Mouse (Mus musculus): Measurements from ENCODE around the gene Tgfbrap1. TPM values are rescaled to one million over a fixed set of nuclear protein-coding genes. Genes with fewer than 3 reads are reported as not detected.

Tgfbrap1 gene
- polyA plus RNA-seq (2015; fragmentation: Nextera tagmentation; extraction: Ambion mirVana), result 16.0 and 16.4 TPM in 2 replicates

- ATAC-seq (ENCODE audit: low FRiP score), result peak; percentile 97
- Histone ChIP-seq H3K27me3 (no peaks in the 10 kb centered on the region), H3K36me3 (peaks cover 18% of the 10 kb centered on the region), H3K9ac (peak within 1 kb of the TSS; percentile 96), H3K4me2 (peak within 1 kb of the TSS; percentile 90), H3K4me1 (replicated peaks) (peaks cover 34% of the 10 kb centered on the region), H3K9me3 (no peaks in the 10 kb centered on the region), H3K27ac (peak within 1 kb of the TSS; percentile 99), H3K4me3 (peak within 1 kb of the TSS; percentile 93)
- WGBS, result under 1% methylated on average over 57 of the region's 57 CpGs
Observed at GRCm38 (mm10) chr1:43098031-43098984, at the start of gene Tgfbrap1, which contains the start of gene AI597479. Gene Tgfbrap1, minus strand, starts transcription at chr1:43098637. Gene AI597479, plus strand, starts transcription at chr1:43098710.

GRCm38 (mm10) chr1:43147474-43147873 lies 49.0 kb upstream of the Tgfbrap1 start:
- no peak overlapping the region for H3K9ac ChIP-seq
- H3K27me3 ChIP-seq, result no peaks in the 10 kb centered on the region
- 0 out of 2 replicates have a peak, but pooled peaks cover 2% of the 10 kb centered on the region for H3K36me3 ChIP-seq
- H3K4me1 ChIP-seq (replicated peaks), result no peaks in the 10 kb centered on the region
- H3K4me3 ChIP-seq, result no peak overlapping the region
- no peak overlapping the region for H3K27ac ChIP-seq
- WGBS, result 71% methylated on average over 2 of the region's 2 CpGs
- no peak for ATAC-seq (ENCODE audit: low FRiP score)
- H3K9me3 ChIP-seq, result no peaks in the 10 kb centered on the region
- H3K4me2 ChIP-seq, result no peak overlapping the region

GRCm38 (mm10) chr1:43145388-43145787 lies 47.0 kb upstream of the Tgfbrap1 start:
- no peak overlapping the region for H3K27ac ChIP-seq
- 90% methylated on average over 6 of the region's 6 CpGs for WGBS
- no peak overlapping the region for H3K4me3 ChIP-seq
- no peaks in the 10 kb centered on the region for H3K4me1 ChIP-seq (replicated peaks)
- H3K9ac ChIP-seq, result no peak overlapping the region
- ATAC-seq (ENCODE audit: low FRiP score), result no peak
- H3K27me3 ChIP-seq, result no peaks in the 10 kb centered on the region
- H3K4me2 ChIP-seq, result no peak overlapping the region
- H3K36me3 ChIP-seq, result no peaks in the 10 kb centered on the region
- H3K9me3 ChIP-seq, result no peaks in the 10 kb centered on the region

GRCm38 (mm10) chr1:43144338-43144906 lies 46.0 kb upstream of the Tgfbrap1 start:
- Histone ChIP-seq H3K4me3 (no peak overlapping the region), H3K4me1 (replicated peaks) (no peaks in the 10 kb centered on the region), H3K27me3 (no peaks in the 10 kb centered on the region), H3K27ac (no peak overlapping the region), H3K36me3 (no peaks in the 10 kb centered on the region), H3K9ac (no peak overlapping the region), H3K9me3 (no peaks in the 10 kb centered on the region), H3K4me2 (no peak overlapping the region)
- ATAC-seq (ENCODE audit: low FRiP score), result no peak
- WGBS, result 89% methylated on average over 8 of the region's 8 CpGs

- 96% methylated on average over 4 of the region's 4 CpGs for WGBS
- Histone ChIP-seq H3K4me1 (replicated peaks) (no peaks in the 10 kb centered on the region), H3K9ac (no peak overlapping the region), H3K4me2 (no peak overlapping the region), H3K4me3 (no peak overlapping the region), H3K27me3 (no peaks in the 10 kb centered on the region), H3K27ac (no peak overlapping the region), H3K36me3 (no peaks in the 10 kb centered on the region), H3K9me3 (no peaks in the 10 kb centered on the region)
- no peak for ATAC-seq (ENCODE audit: low FRiP score)
Observed at GRCm38 (mm10) chr1:43143791-43144190, 45.4 kb upstream of the Tgfbrap1 start.

- Histone ChIP-seq H3K4me2 (no peak overlapping the region), H3K9me3 (no peaks in the 10 kb centered on the region), H3K36me3 (no peaks in the 10 kb centered on the region), H3K4me1 (replicated peaks) (no peaks in the 10 kb centered on the region), H3K4me3 (no peak overlapping the region), H3K9ac (no peak overlapping the region), H3K27ac (no peak overlapping the region), H3K27me3 (no peaks in the 10 kb centered on the region)
- ATAC-seq (ENCODE audit: low FRiP score), result no peak
- WGBS, result 90% methylated on average over 4 of the region's 4 CpGs
Observed at GRCm38 (mm10) chr1:43143284-43143683, 44.8 kb upstream of the Tgfbrap1 start.

GRCm38 (mm10) chr1:43142849-43143248 lies 44.4 kb upstream of the Tgfbrap1 start:
- Histone ChIP-seq H3K4me1 (replicated peaks) (no peaks in the 10 kb centered on the region), H3K4me2 (no peak overlapping the region), H3K9me3 (no peaks in the 10 kb centered on the region), H3K9ac (no peak overlapping the region), H3K27me3 (no peaks in the 10 kb centered on the region), H3K27ac (no peak overlapping the region), H3K36me3 (no peaks in the 10 kb centered on the region), H3K4me3 (no peak overlapping the region)
- no peak for ATAC-seq (ENCODE audit: low FRiP score)
- WGBS, result 76% methylated on average over 6 of the region's 6 CpGs

GRCm38 (mm10) chr1:43141555-43141961 lies 43.1 kb upstream of the Tgfbrap1 start:
- Histone ChIP-seq H3K36me3 (peaks cover 2% of the 10 kb centered on the region; the same call in 1 of the 2 replicates), H3K9me3 (no peaks in the 10 kb centered on the region), H3K4me2 (no peak overlapping the region), H3K9ac (no peak overlapping the region), H3K4me1 (replicated peaks) (no peaks in the 10 kb centered on the region), H3K27me3 (no peaks in the 10 kb centered on the region), H3K27ac (no peak overlapping the region), H3K4me3 (no peak overlapping the region)
- WGBS, result 83% methylated on average over 11 of the region's 11 CpGs
- ATAC-seq (ENCODE audit: low FRiP score), result no peak

- 55% methylated on average over 8 of the region's 8 CpGs for whole genome bisulfite sequencing
- no peaks in the 10 kb centered on the region for H3K9me3 ChIP-seq
- no peaks in the 10 kb centered on the region for H3K27me3 ChIP-seq
Observed at GRCm38 (mm10) chr1:43139587-43140266, 41.3 kb upstream of the Tgfbrap1 start.

GRCm38 (mm10) chr1:43138268-43138812 lies 39.9 kb upstream of the Tgfbrap1 start:
- H3K27ac ChIP-seq, result no peak overlapping the region
- no peak overlapping the region for H3K4me3 ChIP-seq
- H3K4me1 ChIP-seq (replicated peaks), result no peaks in the 10 kb centered on the region
- H3K9me3 ChIP-seq, result no peaks in the 10 kb centered on the region
- H3K36me3 ChIP-seq, result peaks cover 5% of the 10 kb centered on the region; the same call in 1 of the 2 replicates
- no peak overlapping the region for H3K9ac ChIP-seq
- WGBS, result 71% methylated on average over 15 of the region's 15 CpGs
- H3K27me3 ChIP-seq, result no peaks in the 10 kb centered on the region
- H3K4me2 ChIP-seq, result no peak overlapping the region
- ATAC-seq (ENCODE audit: low FRiP score), result no peak

More at GRCm38 (mm10) chr1:43139587-43140266, 41.3 kb upstream of the Tgfbrap1 start:
- H3K9ac ChIP-seq, result no peak overlapping the region
- H3K4me2 ChIP-seq, result no peak overlapping the region
- no peak overlapping the region for H3K27ac ChIP-seq
- H3K36me3 ChIP-seq, result peaks cover 5% of the 10 kb centered on the region; the same call in 1 of the 2 replicates
- peak; percentile 83 for ATAC-seq (ENCODE audit: low FRiP score)
- no peak overlapping the region for H3K4me3 ChIP-seq
- no peaks in the 10 kb centered on the region for H3K4me1 ChIP-seq (replicated peaks)

- Histone ChIP-seq H3K9ac (no peak overlapping the region), H3K4me2 (no peak overlapping the region), H3K9me3 (no peaks in the 10 kb centered on the region), H3K27me3 (no peaks in the 10 kb centered on the region), H3K27ac (no peak overlapping the region), H3K4me3 (no peak overlapping the region), H3K4me1 (replicated peaks) (no peaks in the 10 kb centered on the region), H3K36me3 (peaks cover 5% of the 10 kb centered on the region; the same call in 1 of the 2 replicates)
- WGBS, result 93% methylated on average over 5 of the region's 5 CpGs
- no peak for ATAC-seq (ENCODE audit: low FRiP score)
Observed at GRCm38 (mm10) chr1:43137334-43137733, 38.9 kb upstream of the Tgfbrap1 start.
